24 mouse cellular contexts compared by ENCODE assay signal in the genomic region with DNA sequence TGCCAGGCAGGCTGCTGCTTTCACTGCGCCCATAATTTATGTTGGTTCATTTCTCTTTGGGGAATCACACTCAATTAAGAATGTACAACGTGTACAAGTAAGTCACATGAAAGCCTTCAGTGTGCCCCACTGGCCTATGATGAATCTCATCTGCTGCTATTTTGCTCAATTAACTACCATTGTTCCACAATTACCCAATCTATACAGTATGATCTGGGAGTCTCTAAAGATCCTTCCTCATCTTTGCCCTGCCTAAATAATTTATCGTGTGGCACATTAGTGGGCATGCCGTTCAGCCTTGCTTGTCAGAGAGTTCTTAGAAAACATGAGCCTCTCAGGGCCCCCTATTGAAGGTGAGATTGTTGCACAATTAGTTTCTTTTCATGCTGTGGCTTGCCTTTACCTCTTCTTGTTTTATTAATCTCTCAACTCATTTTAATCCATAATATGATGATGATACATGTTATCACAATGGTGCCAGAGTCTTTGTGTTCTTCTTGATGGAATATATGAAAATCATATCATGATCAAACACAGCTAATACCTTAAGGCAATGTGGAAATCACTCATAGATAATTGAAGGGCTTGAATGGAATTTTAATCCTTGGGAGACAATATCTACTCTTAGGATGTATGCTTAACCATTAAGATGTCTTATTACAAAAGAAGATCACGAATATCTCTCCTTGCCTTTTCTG.
DNase-seq lines count a peak whose midpoint lies in the region; ATAC-seq lines count a peak whose summit lies in the region.
"Had no signal": no experiment of that assay in that cellular context is flagged by ENCODE, and none has a peak within 500 bp of the region (broad histone marks: within the 10 kb centered on the region; RNA-seq: fewer than 3 reads in every experiment).

No protein-coding gene starts in this region.

- H3K9me3 ChIP-seq in hindbrain, embryonic 12.5 days (replicated peaks) = no peaks in the 10 kb centered on the region
- H3K9me3 ChIP-seq in hindbrain, embryonic 10.5 days = no peaks in the 10 kb centered on the region
- no peaks in the 10 kb centered on the region for H3K9me3 ChIP-seq in hindbrain, embryonic 16.5 days (ENCODE audit: control insufficient read depth, low read length)
- no peaks in the 10 kb centered on the region for H3K9me3 ChIP-seq in neural tube, embryonic 14.5 days (ENCODE audit: control insufficient read depth, low read length)
- H3K9me3 ChIP-seq: forebrain, embryonic 10.5 days; G1E; midbrain, embryonic 12.5 days had no signal

- DNase-seq in hindbrain, embryonic 10.5 days (ENCODE audit: low spot score) = no peak
- DNase-seq in gonadal fat pad, adult 2 months (ENCODE audit: low read depth) = peak; percentile 57
- no peak for DNase-seq in lung, postnatal 36 days
- no peak for DNase-seq in adrenal gland, postnatal 25 days
- DNase-seq in ovary, postnatal 14 days (ENCODE audit: low spot score) = no peak
- DNase-seq: B cell, adult 2 months; cerebellum, adult 18-20 months; cerebellum, postnatal 36 days; embryo, embryonic 11 days; kidney, postnatal 25 days; layer of hippocampus, postnatal 36 days; right cerebral cortex, postnatal 14 days; spleen, adult 18-20 months had no signal

- no peak overlapping the region for H3K9ac ChIP-seq in hindbrain, embryonic 12.5 days
- H3K9ac ChIP-seq in hindbrain, embryonic 16.5 days (ENCODE audit: low read depth, low read length) = no peak overlapping the region
- no peak overlapping the region for H3K9ac ChIP-seq in neural tube, embryonic 14.5 days (replicated peaks; ENCODE audit: low read depth, low read length)
- H3K9ac ChIP-seq: midbrain, embryonic 12.5 days had no signal

- H3K27me3 ChIP-seq in hindbrain, embryonic 12.5 days = no peaks in the 10 kb centered on the region
- H3K27me3 ChIP-seq in hindbrain, embryonic 10.5 days (ENCODE audit: insufficient read depth, poor library complexity, severe bottlenecking) = no peaks in the 10 kb centered on the region
- H3K27me3 ChIP-seq in hindbrain, embryonic 16.5 days (replicated peaks; ENCODE audit: control insufficient read depth, insufficient read depth, low read length) = no peaks in the 10 kb centered on the region
- no peaks in the 10 kb centered on the region for H3K27me3 ChIP-seq in neural tube, embryonic 14.5 days (ENCODE audit: control insufficient read depth, insufficient read depth, low read length)
- H3K27me3 ChIP-seq: CH12.LX; midbrain, embryonic 12.5 days; Patski had no signal

- WGBS in hindbrain, embryonic 12.5 days = 61% methylated on average over 5 of the region's 5 CpGs
- WGBS in hindbrain, embryonic 10.5 days = 86% methylated on average over 5 of the region's 5 CpGs
- 42% methylated on average over 5 of the region's 5 CpGs for WGBS in hindbrain, embryonic 16.5 days
- 37% methylated on average over 5 of the region's 5 CpGs for WGBS in neural tube, embryonic 14.5 days

- H3K4me3 ChIP-seq in hindbrain, embryonic 12.5 days = no peak overlapping the region
- H3K4me3 ChIP-seq in hindbrain, embryonic 10.5 days = no peak overlapping the region
- H3K4me3 ChIP-seq in hindbrain, embryonic 16.5 days (ENCODE audit: low read length) = no peak overlapping the region
- no peak overlapping the region for H3K4me3 ChIP-seq in neural tube, embryonic 14.5 days (ENCODE audit: low read depth, low read length)
- H3K4me3 ChIP-seq: forebrain, embryonic 10.5 days; layer of hippocampus, adult 2 months; midbrain, embryonic 12.5 days had no signal

- H3K36me3 ChIP-seq in hindbrain, embryonic 12.5 days = no peaks in the 10 kb centered on the region
- no peaks in the 10 kb centered on the region for H3K36me3 ChIP-seq in hindbrain, embryonic 10.5 days
- no peaks in the 10 kb centered on the region for H3K36me3 ChIP-seq in hindbrain, embryonic 16.5 days (ENCODE audit: control insufficient read depth, insufficient read depth, low read length)
- no peaks in the 10 kb centered on the region for H3K36me3 ChIP-seq in neural tube, embryonic 14.5 days (ENCODE audit: control insufficient read depth, insufficient read depth, low read length)
- H3K36me3 ChIP-seq: forebrain, embryonic 10.5 days; G1E; midbrain, embryonic 12.5 days had no signal

- H3K4me1 ChIP-seq in hindbrain, embryonic 12.5 days = 0 out of 2 replicates have a peak, but pooled peaks cover 2% of the 10 kb centered on the region
- H3K4me1 ChIP-seq in hindbrain, embryonic 10.5 days (replicated peaks) = 0 out of 2 replicates have a peak, but pooled peaks cover 3% of the 10 kb centered on the region
- no peaks in the 10 kb centered on the region for H3K4me1 ChIP-seq in hindbrain, embryonic 16.5 days (ENCODE audit: control insufficient read depth, insufficient read depth, low read depth, low read length)
- H3K4me1 ChIP-seq in neural tube, embryonic 14.5 days (ENCODE audit: control insufficient read depth, insufficient read depth, low read length) = 0 out of 2 replicates have a peak, but pooled peaks cover 3% of the 10 kb centered on the region

- H3K4me2 ChIP-seq in hindbrain, embryonic 12.5 days (replicated peaks) = no peak overlapping the region
- H3K4me2 ChIP-seq in hindbrain, embryonic 16.5 days (ENCODE audit: low read length) = no peak overlapping the region
- no peak overlapping the region for H3K4me2 ChIP-seq in neural tube, embryonic 14.5 days (ENCODE audit: low read depth, low read length)
- H3K4me2 ChIP-seq: heart, embryonic 11.5 days; midbrain, embryonic 12.5 days had no signal

- ATAC-seq in hindbrain, embryonic 12.5 days (ENCODE audit: low FRiP score) = peak; percentile 71
- ATAC-seq in hindbrain, embryonic 16.5 days = peak; percentile 37; the same call in 1 of the 2 replicates
- peak; percentile 90 for ATAC-seq in neural tube, embryonic 14.5 days (ENCODE audit: low read depth)
- ATAC-seq: intestine, postnatal 0 days; Patski had no signal

- H3K27ac ChIP-seq in hindbrain, embryonic 12.5 days = no peak overlapping the region
- H3K27ac ChIP-seq in hindbrain, embryonic 10.5 days = no peak overlapping the region
- H3K27ac ChIP-seq in hindbrain, embryonic 16.5 days (ENCODE audit: low read depth, low read length) = no peak overlapping the region
- no peak overlapping the region for H3K27ac ChIP-seq in neural tube, embryonic 14.5 days (ENCODE audit: low read depth, low read length)
- H3K27ac ChIP-seq: forebrain, embryonic 10.5 days; layer of hippocampus, adult 2 months; midbrain, embryonic 12.5 days had no signal

Comparison
In these comparisons a context has a peak if more than half of its experiments do, and no peak if none do; other contexts are left out.
1. ATAC-seq: peak in every context shown above with its lines; median percentile 90 in neural tube, embryonic 14.5 days; 71 in hindbrain, embryonic 12.5 days; 37 in hindbrain, embryonic 16.5 days.